Mouse (Mus musculus): Measurements from ENCODE around the gene Mcrip1. TPM values are rescaled to one million over a fixed set of nuclear protein-coding genes. Genes with fewer than 3 reads are reported as not detected.

Gene Mcrip1
- polyA plus RNA-seq, 1 experiment from 2014 or later = 246 TPM

DNA sequence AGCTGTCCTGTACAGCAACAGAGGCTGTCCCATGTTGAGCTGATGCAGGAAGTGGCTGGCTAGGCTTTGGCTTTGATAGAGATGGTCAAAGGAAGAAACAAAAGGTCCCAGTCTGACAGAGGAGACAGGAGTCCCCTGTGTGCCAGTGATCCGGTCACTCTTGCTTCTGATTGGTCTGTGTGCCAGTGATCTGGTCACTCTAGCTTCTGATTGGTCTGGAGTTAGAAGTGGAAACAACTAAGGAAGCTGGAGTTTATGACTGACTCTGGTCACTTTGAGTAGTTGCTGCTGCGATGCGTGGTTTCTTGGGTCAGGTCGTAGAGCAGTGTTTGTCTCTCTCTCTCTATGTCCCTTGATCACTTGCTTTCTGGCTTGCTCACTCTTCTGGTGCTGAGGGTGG is 47.8 kb downstream of the Mcrip1 start:
- 94% methylated on average over 4 of the region's 4 CpGs for WGBS
- no peak overlapping the region for H3K4me3 ChIP-seq

GRCm38 (mm10) chr11:120501018-120501417 is 48.5 kb downstream of the Mcrip1 start:
- 72% methylated on average over 6 of the region's 6 CpGs for WGBS
- no peak overlapping the region for H3K4me2 ChIP-seq
- H3K27me3 ChIP-seq = no peaks in the 10 kb centered on the region
- H3K4me1 ChIP-seq (replicated peaks) = no peaks in the 10 kb centered on the region
- no peak overlapping the region for H3K9ac ChIP-seq
- peaks cover 14% of the 10 kb centered on the region for H3K36me3 ChIP-seq
- H3K27ac ChIP-seq (replicated peaks) = no peak overlapping the region
- ATAC-seq (ENCODE audit: low FRiP score, low read depth) = no peak
- no peaks in the 10 kb centered on the region for H3K9me3 ChIP-seq
- no peak overlapping the region for H3K4me3 ChIP-seq

More for the DNA sequence above, 47.8 kb downstream of the Mcrip1 start:
- no peak for ATAC-seq (ENCODE audit: low FRiP score, low read depth)
- no peaks in the 10 kb centered on the region for H3K27me3 ChIP-seq
- H3K36me3 ChIP-seq = peaks cover 9% of the 10 kb centered on the region
- H3K27ac ChIP-seq (replicated peaks) = no peak overlapping the region
- no peaks in the 10 kb centered on the region for H3K4me1 ChIP-seq (replicated peaks)
- H3K4me2 ChIP-seq = no peak overlapping the region
- H3K9ac ChIP-seq = no peak overlapping the region
- H3K9me3 ChIP-seq = no peaks in the 10 kb centered on the region

GRCm38 (mm10) chr11:120500357-120500756 is 49.2 kb downstream of the Mcrip1 start:
- H3K27ac ChIP-seq (replicated peaks) = no peak overlapping the region
- no peaks in the 10 kb centered on the region for H3K27me3 ChIP-seq
- H3K9me3 ChIP-seq = no peaks in the 10 kb centered on the region
- H3K4me1 ChIP-seq (replicated peaks) = no peaks in the 10 kb centered on the region
- WGBS = 32% methylated on average over 3 of the region's 3 CpGs
- no peak overlapping the region for H3K9ac ChIP-seq
- no peak overlapping the region for H3K4me3 ChIP-seq
- ATAC-seq (ENCODE audit: low FRiP score, low read depth) = no peak
- H3K36me3 ChIP-seq = peaks cover 21% of the 10 kb centered on the region
- H3K4me2 ChIP-seq = no peak overlapping the region

- H3K36me3 ChIP-seq = peaks cover 25% of the 10 kb centered on the region
- no peak overlapping the region for H3K27ac ChIP-seq (replicated peaks)
- no peaks in the 10 kb centered on the region for H3K27me3 ChIP-seq
- WGBS = 82% methylated on average over 6 of the region's 6 CpGs
- H3K9me3 ChIP-seq = no peaks in the 10 kb centered on the region
- H3K4me2 ChIP-seq = no peak overlapping the region
- H3K9ac ChIP-seq = no peak overlapping the region
- no peaks in the 10 kb centered on the region for H3K4me1 ChIP-seq (replicated peaks)
- no peak for ATAC-seq (ENCODE audit: low FRiP score, low read depth)
- H3K4me3 ChIP-seq = no peak overlapping the region
Observed at GRCm38 (mm10) chr11:120499894-120500293, 49.6 kb downstream of the Mcrip1 start.

GRCm38 (mm10) chr11:120498891-120499290 is 50.6 kb downstream of the Mcrip1 start:
- Histone ChIP-seq H3K27me3 (no peaks in the 10 kb centered on the region), H3K27ac (replicated peaks) (no peak overlapping the region), H3K9me3 (no peaks in the 10 kb centered on the region), H3K4me1 (replicated peaks) (0 out of 2 replicates have a peak, but pooled peaks cover 1% of the 10 kb centered on the region), H3K9ac (no peak overlapping the region), H3K4me3 (no peak overlapping the region), H3K36me3 (peaks cover 26% of the 10 kb centered on the region), H3K4me2 (no peak overlapping the region)
- 89% methylated on average over 5 of the region's 5 CpGs for WGBS
- ATAC-seq (ENCODE audit: low FRiP score, low read depth) = no peak

DNA sequence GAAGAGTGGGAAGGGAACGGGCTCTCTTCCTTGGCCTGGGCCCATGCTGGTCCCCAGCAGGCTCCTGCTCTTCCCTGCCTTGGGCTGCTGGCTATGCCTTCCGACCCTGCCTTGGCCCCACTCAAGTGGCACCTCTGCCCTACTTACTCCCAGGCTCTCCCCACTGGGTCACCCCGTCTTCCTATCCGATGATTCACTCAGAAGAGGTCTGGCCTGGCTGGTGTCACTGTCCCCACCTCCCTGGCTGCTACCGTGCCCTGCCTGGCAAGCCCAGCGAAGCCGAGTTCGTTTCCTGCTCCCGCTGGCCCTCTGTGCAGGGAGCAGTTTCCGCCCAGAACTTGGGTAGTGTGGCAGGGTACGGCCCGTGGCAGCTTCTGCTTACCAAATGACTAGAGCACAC is 51.3 kb downstream of the Mcrip1 start:
- no peaks in the 10 kb centered on the region for H3K27me3 ChIP-seq
- H3K4me1 ChIP-seq (replicated peaks) = peaks cover 8% of the 10 kb centered on the region
- no peak for ATAC-seq (ENCODE audit: low FRiP score, low read depth)
- no peak overlapping the region for H3K4me2 ChIP-seq
- H3K9me3 ChIP-seq = no peaks in the 10 kb centered on the region
- no peak overlapping the region for H3K9ac ChIP-seq
- H3K36me3 ChIP-seq = peaks cover 26% of the 10 kb centered on the region
- no peak overlapping the region for H3K4me3 ChIP-seq
- H3K27ac ChIP-seq (replicated peaks) = no peak overlapping the region
- 95% methylated on average over 12 of the region's 12 CpGs for WGBS

DNA sequence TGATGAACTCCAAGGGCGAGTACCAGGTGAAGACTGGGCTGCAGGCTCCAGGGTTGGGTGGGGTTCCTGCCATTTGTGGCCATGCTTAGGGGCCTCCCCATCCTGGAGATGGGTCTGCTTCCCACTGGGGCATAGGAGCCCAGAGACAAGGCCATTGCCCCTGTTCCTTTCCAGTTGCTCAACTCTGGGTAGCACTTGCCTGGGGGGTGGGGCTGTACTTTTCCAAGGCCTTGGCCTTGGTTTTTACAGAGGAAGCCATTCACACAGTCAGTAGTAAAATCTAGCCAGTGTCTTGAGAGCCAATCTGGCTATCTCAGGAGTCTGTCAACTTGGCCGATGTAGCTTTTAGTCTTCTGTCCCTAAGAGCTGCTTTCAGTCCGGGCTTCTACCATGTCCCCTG is 52.1 kb downstream of the Mcrip1 start:
- 96% methylated on average over 3 of the region's 3 CpGs for WGBS
- no peak overlapping the region for H3K9ac ChIP-seq
- H3K4me3 ChIP-seq = no peak overlapping the region
- no peaks in the 10 kb centered on the region for H3K27me3 ChIP-seq
- no peaks in the 10 kb centered on the region for H3K9me3 ChIP-seq
- H3K36me3 ChIP-seq = peaks cover 26% of the 10 kb centered on the region
- no peak overlapping the region for H3K27ac ChIP-seq (replicated peaks)
- peaks cover 16% of the 10 kb centered on the region for H3K4me1 ChIP-seq (replicated peaks)
- ATAC-seq (ENCODE audit: low FRiP score, low read depth) = no peak
- no peak overlapping the region for H3K4me2 ChIP-seq

DNA sequence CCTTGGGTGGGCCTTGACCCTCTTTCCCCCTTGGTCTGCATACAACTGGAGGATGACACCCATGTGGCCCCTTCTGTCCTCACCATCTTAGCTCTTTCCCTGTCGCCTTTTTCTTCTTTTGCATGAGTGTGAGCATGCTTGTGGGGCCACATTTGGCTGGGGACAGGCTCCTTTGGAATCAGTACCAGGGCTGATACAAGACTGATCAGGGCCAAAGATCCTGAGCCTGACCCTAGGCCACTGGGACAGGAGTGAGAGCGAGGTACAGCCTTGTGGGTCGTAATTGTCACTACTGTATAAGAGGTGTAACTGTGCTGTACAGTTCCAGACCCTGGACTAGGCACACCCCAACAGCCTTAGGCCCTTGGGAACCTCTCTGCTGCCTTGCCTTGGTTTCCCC is 55.6 kb downstream of the Mcrip1 start:
- no peaks in the 10 kb centered on the region for H3K27me3 ChIP-seq
- H3K4me1 ChIP-seq (replicated peaks) = peaks cover 37% of the 10 kb centered on the region
- no peak overlapping the region for H3K27ac ChIP-seq (replicated peaks)
- H3K4me2 ChIP-seq = no peak overlapping the region
- WGBS = 89% methylated on average over 3 of the region's 3 CpGs
- peaks cover 27% of the 10 kb centered on the region for H3K36me3 ChIP-seq
- no peaks in the 10 kb centered on the region for H3K9me3 ChIP-seq
- H3K9ac ChIP-seq = no peak overlapping the region
- H3K4me3 ChIP-seq = no peak overlapping the region
- no peak for ATAC-seq (ENCODE audit: low FRiP score, low read depth)

DNA sequence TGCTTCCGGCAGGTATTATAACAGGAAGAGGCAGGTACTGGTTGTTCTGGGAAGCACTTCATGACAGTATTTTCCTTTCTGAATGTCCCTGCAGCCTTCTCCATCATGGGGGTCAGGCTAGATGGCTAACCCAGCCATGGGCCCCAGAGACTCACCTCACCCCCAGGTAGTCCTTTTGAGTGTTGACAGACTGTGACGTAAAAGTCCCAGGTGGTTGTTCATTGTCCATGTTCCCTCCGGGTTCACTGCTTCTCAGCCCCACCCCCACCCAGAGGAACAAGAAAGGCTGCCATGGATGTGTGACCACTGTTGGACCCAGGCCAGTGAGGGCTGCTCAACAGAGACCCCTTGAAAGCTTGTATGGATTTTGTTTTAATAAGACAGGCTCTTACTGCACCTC is 56.2 kb downstream of the Mcrip1 start:
- peaks cover 37% of the 10 kb centered on the region for H3K4me1 ChIP-seq (replicated peaks)
- peak overlapping the region; percentile 37 for H3K9ac ChIP-seq
- peaks cover 30% of the 10 kb centered on the region for H3K36me3 ChIP-seq
- peak overlapping the region; percentile 66 for H3K4me3 ChIP-seq
- H3K9me3 ChIP-seq = no peaks in the 10 kb centered on the region
- no peaks in the 10 kb centered on the region for H3K27me3 ChIP-seq
- peak overlapping the region; percentile 71 for H3K27ac ChIP-seq (replicated peaks)
- 50% methylated on average over 3 of the region's 3 CpGs for WGBS
- H3K4me2 ChIP-seq = peak overlapping the region; percentile 94
- no peak for ATAC-seq (ENCODE audit: low FRiP score, low read depth)

Other genes with a start within 250 kb of the Mcrip1 start
- 3,943 and 4,131 TPM in 2 replicates for gene Actg1, start 201.2 kb downstream of the Mcrip1 start, polyA plus RNA-seq (2015; fragmentation: Nextera tagmentation; extraction: Ambion mirVana)
- 0.88 and 1.6 TPM in 2 replicates for gene Fscn2, start 188.2 kb downstream of the Mcrip1 start, polyA plus RNA-seq (2015; fragmentation: Nextera tagmentation; extraction: Ambion mirVana)
- gene Faap100, start 171.0 kb downstream of the Mcrip1 start, polyA plus RNA-seq (2015; fragmentation: Nextera tagmentation; extraction: Ambion mirVana) = 95.4 and 110 TPM in 2 replicates
- 34.9 and 36.9 TPM in 2 replicates for gene Nploc4, start 112.0 kb downstream of the Mcrip1 start, polyA plus RNA-seq (2015; fragmentation: Nextera tagmentation; extraction: Ambion mirVana)
- gene Tspan10, start 107.1 kb downstream of the Mcrip1 start, polyA plus RNA-seq (2015; fragmentation: Nextera tagmentation; extraction: Ambion mirVana) = not detected in 2 replicates
- gene Pde6g, start 96.2 kb downstream of the Mcrip1 start, polyA plus RNA-seq (2015; fragmentation: Nextera tagmentation; extraction: Ambion mirVana) = 0.22 and 0.51 TPM in 2 replicates
- gene Oxld1, start 91.7 kb downstream of the Mcrip1 start, polyA plus RNA-seq (2015; fragmentation: Nextera tagmentation; extraction: Ambion mirVana) = 11.5 and 12.0 TPM in 2 replicates
- 24.8 and 28.9 TPM in 2 replicates for gene Ccdc137, start 91.6 kb downstream of the Mcrip1 start, polyA plus RNA-seq (2015; fragmentation: Nextera tagmentation; extraction: Ambion mirVana)
- 61.5 and 64.1 TPM in 2 replicates for gene Arl16, start 82.1 kb downstream of the Mcrip1 start, polyA plus RNA-seq (2015; fragmentation: Nextera tagmentation; extraction: Ambion mirVana)
- gene Mrpl12, start 65.1 kb downstream of the Mcrip1 start, polyA plus RNA-seq (2015; fragmentation: Nextera tagmentation; extraction: Ambion mirVana) = 122 and 125 TPM in 2 replicates
- gene Slc25a10, start 57.9 kb downstream of the Mcrip1 start, polyA plus RNA-seq (2015; fragmentation: Nextera tagmentation; extraction: Ambion mirVana) = 31.7 and 31.9 TPM in 2 replicates
- gene Gcgr, start 19.0 kb downstream of the Mcrip1 start, polyA plus RNA-seq (2015; fragmentation: Nextera tagmentation; extraction: Ambion mirVana) = 0.41 and 0.75 TPM in 2 replicates
- not detected in 2 replicates for gene Ppp1r27, start 1.4 kb upstream of the Mcrip1 start, polyA plus RNA-seq (2015; fragmentation: Nextera tagmentation; extraction: Ambion mirVana)
- 263 and 274 TPM in 2 replicates for gene P4hb, start 23.5 kb upstream of the Mcrip1 start, polyA plus RNA-seq (2015; fragmentation: Nextera tagmentation; extraction: Ambion mirVana)
- 492 and 533 TPM in 2 replicates for gene Arhgdia, start 31.9 kb upstream of the Mcrip1 start, polyA plus RNA-seq (2015; fragmentation: Nextera tagmentation; extraction: Ambion mirVana)
- gene Alyref, start 48.6 kb upstream of the Mcrip1 start, polyA plus RNA-seq (2015; fragmentation: Nextera tagmentation; extraction: Ambion mirVana) = 247 and 251 TPM in 2 replicates
- 200 and 215 TPM in 2 replicates for gene Anapc11, start 48.7 kb upstream of the Mcrip1 start, polyA plus RNA-seq (2015; fragmentation: Nextera tagmentation; extraction: Ambion mirVana)
- 0.71 and 1.1 TPM in 2 replicates for gene Npb, start 58.8 kb upstream of the Mcrip1 start, polyA plus RNA-seq (2015; fragmentation: Nextera tagmentation; extraction: Ambion mirVana)
- gene Pcyt2, start 68.2 kb upstream of the Mcrip1 start, polyA plus RNA-seq (2015; fragmentation: Nextera tagmentation; extraction: Ambion mirVana) = 213 and 226 TPM in 2 replicates
- gene Sirt7, start 75.5 kb upstream of the Mcrip1 start, polyA plus RNA-seq (2015; fragmentation: Nextera tagmentation; extraction: Ambion mirVana) = 43.4 and 45.6 TPM in 2 replicates
- gene Mafg, start 83.9 kb upstream of the Mcrip1 start, polyA plus RNA-seq (2015; fragmentation: Nextera tagmentation; extraction: Ambion mirVana) = 42.5 and 42.7 TPM in 2 replicates
- 19.0 and 21.3 TPM in 2 replicates for gene Pycr1, start 94.0 kb upstream of the Mcrip1 start, polyA plus RNA-seq (2015; fragmentation: Nextera tagmentation; extraction: Ambion mirVana)
- 0.67 and 1.0 TPM in 2 replicates for gene Myadml2, start 98.4 kb upstream of the Mcrip1 start, polyA plus RNA-seq (2015; fragmentation: Nextera tagmentation; extraction: Ambion mirVana)
- 2.2 and 2.3 TPM in 2 replicates for gene Notum, start 111.4 kb upstream of the Mcrip1 start, polyA plus RNA-seq (2015; fragmentation: Nextera tagmentation; extraction: Ambion mirVana)
- 140 and 154 TPM in 2 replicates for gene Aspscr1, start 123.2 kb upstream of the Mcrip1 start, polyA plus RNA-seq (2015; fragmentation: Nextera tagmentation; extraction: Ambion mirVana)
- 107 and 109 TPM in 2 replicates for gene Cenpx, start 164.0 kb upstream of the Mcrip1 start, polyA plus RNA-seq (2015; fragmentation: Nextera tagmentation; extraction: Ambion mirVana)
- 74.9 and 81.2 TPM in 2 replicates for gene Lrrc45, start 164.2 kb upstream of the Mcrip1 start, polyA plus RNA-seq (2015; fragmentation: Nextera tagmentation; extraction: Ambion mirVana)
- gene Rac3, start 171.7 kb upstream of the Mcrip1 start, polyA plus RNA-seq (2015; fragmentation: Nextera tagmentation; extraction: Ambion mirVana) = 540 and 587 TPM in 2 replicates
- gene Dcxr, start 177.6 kb upstream of the Mcrip1 start, polyA plus RNA-seq (2015; fragmentation: Nextera tagmentation; extraction: Ambion mirVana) = 8.8 and 10.4 TPM in 2 replicates
- gene Cbr2, start 182.4 kb upstream of the Mcrip1 start, polyA plus RNA-seq (2015; fragmentation: Nextera tagmentation; extraction: Ambion mirVana) = 0.97 and 2.1 TPM in 2 replicates
- gene Hmga1b, start 213.1 kb upstream of the Mcrip1 start, polyA plus RNA-seq (2015; fragmentation: Nextera tagmentation; extraction: Ambion mirVana) = 2.1 and 2.9 TPM in 2 replicates
- gene Rfng, start 234.5 kb upstream of the Mcrip1 start, polyA plus RNA-seq (2015; fragmentation: Nextera tagmentation; extraction: Ambion mirVana) = 119 and 141 TPM in 2 replicates
- 275 and 300 TPM in 2 replicates for gene Gps1, start 234.5 kb upstream of the Mcrip1 start, polyA plus RNA-seq (2015; fragmentation: Nextera tagmentation; extraction: Ambion mirVana)
- 45.2 and 48.6 TPM in 2 replicates for gene Dus1l, start 246.7 kb upstream of the Mcrip1 start, polyA plus RNA-seq (2015; fragmentation: Nextera tagmentation; extraction: Ambion mirVana)